Mouse (Mus musculus): ENCODE results near the gene Eml1. TPM values are rescaled to one million over a fixed set of nuclear protein-coding genes. Genes with fewer than 3 reads are reported as not detected.

Gene Eml1
- 63.7 and 67.0 TPM in 2 replicates for polyA plus RNA-seq (2015; fragmentation: Nextera tagmentation; extraction: Ambion mirVana)

- Histone ChIP-seq H3K9me3 (no peaks in the 10 kb centered on the region), H3K36me3 (no peaks in the 10 kb centered on the region), H3K4me1 (replicated peaks) (peaks cover 42% of the 10 kb centered on the region), H3K4me2 (replicated peaks) (peak within 1 kb of the TSS; percentile 38), H3K27ac (peak within 1 kb of the TSS; percentile 74), H3K9ac (peak within 1 kb of the TSS; percentile 9; the same call in 1 of the 2 replicates), H3K27me3 (replicated peaks) (no peaks in the 10 kb centered on the region), H3K4me3 (replicated peaks) (0 out of 2 replicates have a peak within 1 kb of the TSS, but pooled peaks have one; percentile 10)
- 56% methylated on average over 19 of the region's 19 CpGs for WGBS
- peak; percentile 48 for ATAC-seq
These were observed at the start of gene Eml1 for GRCm38 (mm10) chr12:108370596-108371428. Gene Eml1, plus strand, starts transcription at chr12:108370957.

GRCm38 (mm10) chr12:108326401-108326800 lies 44.4 kb upstream of the Eml1 start:
- H3K9me3 ChIP-seq = no peaks in the 10 kb centered on the region
- H3K27me3 ChIP-seq (replicated peaks) = peaks cover 30% of the 10 kb centered on the region
- H3K36me3 ChIP-seq = no peaks in the 10 kb centered on the region
- H3K4me3 ChIP-seq (replicated peaks) = no peak overlapping the region
- H3K4me1 ChIP-seq (replicated peaks) = peaks cover 14% of the 10 kb centered on the region
- 59% methylated on average over 5 of the region's 5 CpGs for WGBS
- no peak overlapping the region for H3K27ac ChIP-seq
- no peak overlapping the region for H3K4me2 ChIP-seq (replicated peaks)
- no peak overlapping the region for H3K9ac ChIP-seq
- ATAC-seq = no peak

- ATAC-seq = peak; percentile 42
- under 1% methylated on average over 66 of the region's 66 CpGs for WGBS
These were observed 42.8 kb upstream of the Eml1 start for GRCm38 (mm10) chr12:108327889-108328491.

GRCm38 (mm10) chr12:108333056-108333455 lies 37.7 kb upstream of the Eml1 start:
- Histone ChIP-seq H3K4me2 (replicated peaks) (peak overlapping the region; percentile 95), H3K9ac (peak overlapping the region; percentile 42), H3K27ac (0 out of 2 replicates have a peak overlapping the region, but pooled peaks have one; percentile 62), H3K4me1 (replicated peaks) (peaks cover 17% of the 10 kb centered on the region), H3K4me3 (replicated peaks) (peak overlapping the region; percentile 70), H3K27me3 (replicated peaks) (peaks cover 25% of the 10 kb centered on the region), H3K36me3 (no peaks in the 10 kb centered on the region), H3K9me3 (no peaks in the 10 kb centered on the region)
- under 1% methylated on average over 16 of the region's 16 CpGs for WGBS
- ATAC-seq = peak; percentile 52

More at GRCm38 (mm10) chr12:108327889-108328491, 42.8 kb upstream of the Eml1 start:
- H3K27me3 ChIP-seq (replicated peaks) = peaks cover 30% of the 10 kb centered on the region
- H3K9ac ChIP-seq = 0 out of 2 replicates have a peak overlapping the region, but pooled peaks have one; percentile 17
- H3K4me2 ChIP-seq (replicated peaks) = peak overlapping the region; percentile 92
- peaks cover 17% of the 10 kb centered on the region for H3K4me1 ChIP-seq (replicated peaks)
- H3K9me3 ChIP-seq = no peaks in the 10 kb centered on the region
- no peak overlapping the region for H3K27ac ChIP-seq
- no peaks in the 10 kb centered on the region for H3K36me3 ChIP-seq
- H3K4me3 ChIP-seq (replicated peaks) = peak overlapping the region; percentile 42

DNA sequence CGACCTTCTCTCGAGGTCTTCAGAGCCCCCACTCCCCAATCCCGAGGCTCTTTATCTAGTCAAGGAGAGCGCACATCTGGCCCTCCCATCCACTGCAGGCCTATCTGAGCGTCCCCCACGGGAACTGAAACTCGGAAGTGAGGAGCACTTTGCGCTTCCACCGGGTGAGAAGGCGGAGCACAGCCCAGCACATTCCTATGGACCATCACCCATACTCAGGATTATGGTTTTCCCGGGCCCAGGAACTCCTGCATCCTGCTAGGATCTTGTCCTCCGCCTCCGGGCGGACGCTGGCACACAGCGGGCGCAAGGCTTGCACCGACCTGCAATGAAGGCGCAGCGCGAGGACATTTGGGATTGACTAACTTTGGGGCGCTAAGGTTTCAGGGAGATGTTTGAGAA lies 37.3 kb upstream of the Eml1 start:
- Histone ChIP-seq H3K36me3 (no peaks in the 10 kb centered on the region), H3K4me3 (replicated peaks) (peak overlapping the region; percentile 70), H3K27ac (peak overlapping the region; percentile 62), H3K27me3 (replicated peaks) (peaks cover 21% of the 10 kb centered on the region), H3K4me1 (replicated peaks) (peaks cover 13% of the 10 kb centered on the region), H3K9ac (peak overlapping the region; percentile 42), H3K9me3 (no peaks in the 10 kb centered on the region), H3K4me2 (replicated peaks) (peak overlapping the region; percentile 95)
- peak; percentile 49 for ATAC-seq
- WGBS = under 1% methylated on average over 22 of the region's 22 CpGs

DNA sequence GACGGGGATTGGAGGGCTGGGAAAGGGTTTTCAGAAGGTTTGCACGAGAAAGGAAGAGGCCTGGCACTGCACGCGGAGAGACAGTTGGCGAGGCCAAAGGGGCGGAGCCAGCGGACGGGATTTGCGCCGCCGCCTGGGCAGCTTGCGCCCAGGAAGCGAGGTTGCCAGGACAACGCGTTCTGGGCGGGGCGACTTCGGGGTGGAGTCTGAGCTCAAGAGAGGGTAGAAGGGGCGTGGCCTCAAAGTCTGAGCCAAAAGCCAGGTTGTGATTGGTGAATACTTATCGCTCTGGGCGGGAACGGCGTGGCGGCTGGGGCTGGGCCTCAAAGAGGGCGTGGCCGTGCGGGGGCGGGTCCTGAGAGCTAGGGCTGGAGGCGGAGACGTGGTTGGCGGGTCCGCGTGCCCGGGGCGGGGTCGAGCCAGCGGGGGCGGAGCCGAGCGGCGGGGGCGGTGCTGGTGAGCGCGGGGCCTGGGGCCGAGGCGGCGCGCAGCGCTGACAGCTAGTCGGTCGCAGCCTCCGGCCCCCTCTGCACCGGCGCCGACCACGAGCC lies 36.8 kb upstream of the Eml1 start, which contains the start of gene Cyp46a1:
TSS of gene Cyp46a1 (plus strand) at position 487 of the 551 bp plus-strand sequence.
- peaks cover 11% of the 10 kb centered on the region for H3K4me1 ChIP-seq (replicated peaks)
- peak; percentile 95 for ATAC-seq
- peak within 1 kb of the TSS; percentile 62 for H3K27ac ChIP-seq
- H3K9ac ChIP-seq = peak within 1 kb of the TSS; percentile 69
- H3K36me3 ChIP-seq = no peaks in the 10 kb centered on the region
- no peaks in the 10 kb centered on the region for H3K9me3 ChIP-seq
- under 1% methylated on average over 50 of the region's 56 CpGs for WGBS
- peak within 1 kb of the TSS; percentile 70 for H3K4me3 ChIP-seq (replicated peaks)
- H3K27me3 ChIP-seq (replicated peaks) = peaks cover 16% of the 10 kb centered on the region; the same call in 1 of the 2 replicates
- peak within 1 kb of the TSS; percentile 95 for H3K4me2 ChIP-seq (replicated peaks)

- no peak overlapping the region for H3K27ac ChIP-seq
- 1% methylated on average over 32 of the region's 32 CpGs for WGBS
- peaks cover 11% of the 10 kb centered on the region for H3K4me1 ChIP-seq (replicated peaks)
- peaks cover 12% of the 10 kb centered on the region; the same call in 1 of the 2 replicates for H3K27me3 ChIP-seq (replicated peaks)
- H3K4me2 ChIP-seq (replicated peaks) = peak overlapping the region; percentile 95
- peak overlapping the region; percentile 69 for H3K9ac ChIP-seq
- no peak for ATAC-seq
- H3K4me3 ChIP-seq (replicated peaks) = peak overlapping the region; percentile 70
- no peaks in the 10 kb centered on the region for H3K36me3 ChIP-seq
- H3K9me3 ChIP-seq = no peaks in the 10 kb centered on the region
These were observed 36.2 kb upstream of the Eml1 start for GRCm38 (mm10) chr12:108334529-108334928.

DNA sequence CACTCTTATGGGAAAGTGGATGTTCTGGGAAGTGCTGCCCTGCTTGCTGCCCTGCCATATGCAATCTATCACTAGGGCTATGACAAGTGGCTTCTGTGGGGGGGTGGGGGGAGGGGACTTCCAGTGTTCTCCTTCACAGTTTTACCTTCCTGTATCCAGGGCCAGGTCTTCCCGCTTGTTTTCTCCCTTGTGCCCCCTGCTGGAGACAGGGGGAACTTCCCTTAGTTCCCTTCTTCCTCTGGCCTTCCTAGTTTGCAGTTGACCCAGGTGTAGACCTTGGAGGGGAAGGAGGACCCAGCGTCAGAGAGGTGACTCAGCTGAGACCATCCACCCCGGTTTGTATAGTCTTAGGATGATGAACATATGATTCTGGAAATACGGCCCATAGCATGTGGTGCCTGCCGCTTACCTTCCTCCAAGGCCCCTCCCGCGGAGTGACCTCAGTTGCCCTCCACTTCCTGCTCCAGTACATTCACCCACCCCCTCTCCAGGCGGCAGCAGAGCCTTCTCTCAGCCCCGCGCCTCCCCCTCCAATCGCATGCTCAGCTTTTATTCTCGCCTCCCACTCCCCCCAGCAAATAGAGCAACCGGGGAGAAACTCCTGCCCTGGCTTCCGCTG lies 32.1 kb upstream of the Eml1 start:
- no peak overlapping the region for H3K9ac ChIP-seq
- WGBS = 17% methylated on average over 14 of the region's 14 CpGs
- H3K4me2 ChIP-seq (replicated peaks) = no peak overlapping the region
- peaks cover 2% of the 10 kb centered on the region; the same call in 1 of the 2 replicates for H3K4me1 ChIP-seq (replicated peaks)
- no peaks in the 10 kb centered on the region for H3K9me3 ChIP-seq
- H3K27ac ChIP-seq = no peak overlapping the region
- no peaks in the 10 kb centered on the region for H3K36me3 ChIP-seq
- H3K4me3 ChIP-seq (replicated peaks) = no peak overlapping the region
- H3K27me3 ChIP-seq (replicated peaks) = peaks cover 7% of the 10 kb centered on the region; the same call in 1 of the 2 replicates
- no peak for ATAC-seq

- Histone ChIP-seq H3K36me3 (no peaks in the 10 kb centered on the region), H3K9ac (no peak overlapping the region), H3K4me3 (replicated peaks) (no peak overlapping the region), H3K4me2 (replicated peaks) (no peak overlapping the region), H3K4me1 (replicated peaks) (peaks cover 7% of the 10 kb centered on the region; the same call in 1 of the 2 replicates), H3K27ac (no peak overlapping the region), H3K27me3 (replicated peaks) (peaks cover 23% of the 10 kb centered on the region), H3K9me3 (no peaks in the 10 kb centered on the region)
- 77% methylated on average over 8 of the region's 8 CpGs for WGBS
- no peak for ATAC-seq
These were observed 22.6 kb upstream of the Eml1 start for GRCm38 (mm10) chr12:108348151-108348550.

- Histone ChIP-seq H3K27ac (no peak overlapping the region), H3K9me3 (no peaks in the 10 kb centered on the region), H3K4me1 (replicated peaks) (peaks cover 7% of the 10 kb centered on the region; the same call in 1 of the 2 replicates), H3K4me3 (replicated peaks) (no peak overlapping the region), H3K9ac (no peak overlapping the region), H3K36me3 (no peaks in the 10 kb centered on the region), H3K27me3 (replicated peaks) (peaks cover 30% of the 10 kb centered on the region), H3K4me2 (replicated peaks) (no peak overlapping the region)
- WGBS = 58% methylated on average over 5 of the region's 5 CpGs
- ATAC-seq = no peak
These were observed 21.7 kb upstream of the Eml1 start for GRCm38 (mm10) chr12:108349026-108349425.

GRCm38 (mm10) chr12:108350931-108351330 lies 19.8 kb upstream of the Eml1 start:
- H3K36me3 ChIP-seq = no peaks in the 10 kb centered on the region
- 82% methylated on average over 10 of the region's 10 CpGs for WGBS
- peaks cover 7% of the 10 kb centered on the region; the same call in 1 of the 2 replicates for H3K4me1 ChIP-seq (replicated peaks)
- H3K4me2 ChIP-seq (replicated peaks) = no peak overlapping the region
- H3K27ac ChIP-seq = no peak overlapping the region
- H3K27me3 ChIP-seq (replicated peaks) = peaks cover 34% of the 10 kb centered on the region
- ATAC-seq = no peak
- H3K9me3 ChIP-seq = no peaks in the 10 kb centered on the region
- no peak overlapping the region for H3K9ac ChIP-seq
- no peak overlapping the region for H3K4me3 ChIP-seq (replicated peaks)
